Mouse (Mus musculus): ENCODE data around the gene Olfr1466. TPM values are rescaled to one million over a fixed set of nuclear protein-coding genes. Genes with fewer than 3 reads are reported as not detected.

The Olfr1466 gene
- polyA plus RNA-seq (2012; rRNA removed), result not detected in 2 replicates

DNA sequence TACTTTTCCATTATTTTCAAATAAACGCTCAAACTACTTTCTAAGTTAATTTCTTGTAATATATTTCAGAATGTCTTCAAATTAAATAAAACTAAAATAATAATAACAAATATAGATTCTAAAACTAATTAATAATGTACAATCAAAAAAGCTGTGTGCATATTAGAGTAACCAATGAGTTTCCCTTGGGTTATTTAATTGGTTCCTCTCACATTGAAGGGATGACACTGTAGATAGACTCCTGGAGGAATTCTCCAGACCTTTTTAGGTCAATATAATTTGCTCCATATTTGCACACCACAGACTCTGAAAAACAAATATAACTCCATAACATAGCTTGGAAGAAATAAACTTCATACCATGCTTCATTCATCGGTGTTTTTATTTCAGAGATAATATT is at the start of gene Olfr1466:
Gene Olfr1466, plus strand, starts transcription at position 301 of the 400 bp plus-strand sequence.

DNA sequence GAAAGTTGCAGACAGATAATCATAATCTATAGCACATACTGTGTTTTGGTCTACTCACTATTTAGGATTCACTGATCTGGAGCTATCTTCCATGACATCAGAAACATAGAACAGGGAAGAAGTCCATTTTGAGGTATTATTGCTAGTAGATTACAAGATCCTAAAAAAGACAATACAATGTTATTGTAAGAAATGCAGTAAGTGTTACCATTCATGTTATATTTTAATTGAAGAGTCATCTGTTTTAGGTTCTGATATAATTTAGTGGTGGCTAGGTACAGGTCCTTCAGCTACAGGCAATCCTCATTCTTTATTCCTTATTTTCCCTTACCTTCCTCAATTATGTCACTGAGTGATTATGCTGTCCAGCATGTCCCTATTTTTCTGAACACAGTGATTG is 23.2 kb upstream of the Olfr1466 start, which contains the start of gene Olfr1465:
Gene Olfr1465, minus strand, starts transcription at position 101 of the 400 bp plus-strand sequence.

DNA sequence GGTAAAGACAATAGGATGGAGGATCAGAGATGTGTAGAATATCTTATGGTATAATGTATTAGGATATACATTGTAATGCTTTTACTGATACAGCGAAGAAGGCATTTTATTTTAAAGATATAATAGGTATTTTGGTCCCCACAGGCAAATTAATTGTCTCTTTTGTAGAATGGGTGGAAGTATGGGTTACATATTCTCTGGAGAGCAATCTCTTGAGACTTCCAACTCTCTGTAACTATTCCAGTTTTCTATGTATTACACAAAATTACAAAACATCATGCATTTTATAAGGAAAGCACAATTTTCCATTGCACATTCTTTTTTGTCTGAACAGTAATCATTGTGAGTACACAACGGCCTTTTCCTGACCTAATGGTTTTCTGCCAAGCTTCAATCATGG is 23.3 kb downstream of the Olfr1466 start, which contains the start of gene Olfr1467:
Gene Olfr1467, plus strand, starts transcription at position 301 of the 400 bp plus-strand sequence.

Other genes with a start within 250 kb of the Olfr1466 start
- gene Olfr1457, start 241.0 kb upstream of the Olfr1466 start, polyA plus RNA-seq (2012; rRNA removed), result not detected in 2 replicates
- not detected in 2 replicates for gene Olfr1458, start 232.1 kb upstream of the Olfr1466 start, polyA plus RNA-seq (2012; rRNA removed)
- gene Olfr1459, start 189.3 kb upstream of the Olfr1466 start, polyA plus RNA-seq (2012; rRNA removed), result not detected in 2 replicates
- gene Olfr1461, start 175.9 kb upstream of the Olfr1466 start, polyA plus RNA-seq (2012; rRNA removed), result not detected in 2 replicates
- not detected in 2 replicates for gene Olfr1462, start 153.1 kb upstream of the Olfr1466 start, polyA plus RNA-seq (2012; rRNA removed)
- not detected in 2 replicates for gene Olfr1463, start 107.5 kb upstream of the Olfr1466 start, polyA plus RNA-seq (2012; rRNA removed)
- not detected in 2 replicates for gene Olfr1465, start 23.3 kb upstream of the Olfr1466 start, polyA plus RNA-seq (2012; rRNA removed)
- not detected in 2 replicates for gene Olfr1467, start 23.4 kb downstream of the Olfr1466 start, polyA plus RNA-seq (2012; rRNA removed)
- gene Olfr1469, start 69.0 kb downstream of the Olfr1466 start, polyA plus RNA-seq (2012; rRNA removed), result not detected in 2 replicates
- gene Olfr1471, start 104.5 kb downstream of the Olfr1466 start, polyA plus RNA-seq (2012; rRNA removed), result not detected in 2 replicates
- not detected in 2 replicates for gene Olfr1472, start 117.2 kb downstream of the Olfr1466 start, polyA plus RNA-seq (2012; rRNA removed)
- gene Olfr1474, start 130.7 kb downstream of the Olfr1466 start, polyA plus RNA-seq (2012; rRNA removed), result not detected in 2 replicates
- gene Olfr1475, start 141.3 kb downstream of the Olfr1466 start, polyA plus RNA-seq (2012; rRNA removed), result not detected in 2 replicates
- gene Olfr1477, start 161.7 kb downstream of the Olfr1466 start, polyA plus RNA-seq (2012; rRNA removed), result not detected in 2 replicates
- not detected in 2 replicates for gene Olfr1480, start 189.1 kb downstream of the Olfr1466 start, polyA plus RNA-seq (2012; rRNA removed)
- gene Olfr1484, start 244.6 kb downstream of the Olfr1466 start, polyA plus RNA-seq (2012; rRNA removed), result not detected in 2 replicates

All from colon, adult 2 months (tissue).